Mouse (Mus musculus): ENCODE results near the gene Lrfn1.

- TF ChIP-seq CTCF (IDR thresholded peaks at IDR 0.05; ENCODE audit: low read depth) (no peak), EP300 (IDR thresholded peaks at IDR 0.05; ENCODE audit: low read depth) (no peak)
Observed at GRCm38 (mm10) chr7:28460361-28460760, 8.6 kb downstream of the Lrfn1 start.

All from liver, postnatal 0 days (tissue).